Mouse (Mus musculus): ENCODE measurements around the gene Cd200r3. TPM values are rescaled to one million over a fixed set of nuclear protein-coding genes. Genes with fewer than 3 reads are reported as not detected.

Cd200r3 gene
- polyA plus RNA-seq, 1 experiment from 2014 or later, result 0.27 TPM

DNA sequence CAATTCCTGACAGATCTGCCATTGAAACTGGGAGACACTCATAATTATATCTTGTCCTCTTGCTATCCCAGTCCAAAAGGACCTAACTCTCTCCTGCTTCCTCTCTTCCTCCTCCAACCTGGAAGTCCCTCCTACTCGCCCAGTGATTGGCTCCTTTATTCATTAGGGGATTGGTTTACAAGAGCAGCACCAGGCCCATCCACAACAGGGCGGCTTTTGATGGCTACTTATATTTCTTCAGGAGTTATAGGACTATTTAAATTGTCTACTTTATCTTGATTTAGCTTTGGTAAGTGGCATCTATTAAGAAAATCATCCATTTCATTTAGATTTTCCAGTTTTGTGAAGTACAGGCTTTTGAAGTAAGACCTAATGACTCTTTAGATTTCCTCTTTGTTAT lies 30.6 kb downstream of the Cd200r3 start:
- no peak overlapping the region for H3K4me2 ChIP-seq
- no peak for ATAC-seq (ENCODE audit: extremely low read depth, insufficient number of reproducible peaks, low FRiP score, low TSS enrichment)
- 72% methylated on average over 2 of the region's 2 CpGs for WGBS
- H3K4me1 ChIP-seq, result no peaks in the 10 kb centered on the region
- no peak overlapping the region for H3K27ac ChIP-seq (replicated peaks)
- no peaks in the 10 kb centered on the region for H3K27me3 ChIP-seq (replicated peaks)
- H3K9me3 ChIP-seq, result 0 out of 2 replicates have a peak, but pooled peaks cover 3% of the 10 kb centered on the region
- no peak overlapping the region for H3K4me3 ChIP-seq
- no peak overlapping the region for H3K9ac ChIP-seq
- no peaks in the 10 kb centered on the region for H3K36me3 ChIP-seq

DNA sequence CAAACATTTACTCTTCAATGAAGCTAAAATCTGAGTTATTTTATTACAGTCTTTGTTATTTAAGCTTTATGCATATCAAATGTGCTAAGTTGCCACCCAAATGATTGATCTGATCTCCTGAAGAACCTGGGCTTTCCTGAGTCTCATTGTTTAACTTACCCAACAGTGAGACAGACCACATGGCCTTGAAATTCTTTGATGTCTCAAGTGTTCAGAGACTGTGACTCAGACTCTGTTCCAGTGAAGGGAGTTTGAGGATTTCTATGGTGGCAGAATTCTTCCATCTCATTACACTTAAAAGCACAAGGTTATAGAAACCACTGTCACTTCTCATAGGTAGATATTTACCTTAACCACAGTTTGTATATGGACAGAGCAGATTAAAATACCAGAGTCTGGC lies 32.6 kb downstream of the Cd200r3 start:
- Histone ChIP-seq H3K36me3 (no peaks in the 10 kb centered on the region), H3K9ac (no peak overlapping the region), H3K4me2 (no peak overlapping the region), H3K4me1 (no peaks in the 10 kb centered on the region), H3K4me3 (no peak overlapping the region), H3K9me3 (0 out of 2 replicates have a peak, but pooled peaks cover 3% of the 10 kb centered on the region), H3K27ac (replicated peaks) (no peak overlapping the region), H3K27me3 (replicated peaks) (no peaks in the 10 kb centered on the region)
- no peak for ATAC-seq (ENCODE audit: extremely low read depth, insufficient number of reproducible peaks, low FRiP score, low TSS enrichment)

GRCm38 (mm10) chr16:44976892-44977633 lies 33.6 kb downstream of the Cd200r3 start:
- Histone ChIP-seq H3K9me3 (0 out of 2 replicates have a peak, but pooled peaks cover 3% of the 10 kb centered on the region), H3K4me1 (no peaks in the 10 kb centered on the region), H3K4me3 (no peak overlapping the region), H3K4me2 (no peak overlapping the region), H3K36me3 (no peaks in the 10 kb centered on the region), H3K9ac (no peak overlapping the region), H3K27me3 (replicated peaks) (no peaks in the 10 kb centered on the region), H3K27ac (replicated peaks) (no peak overlapping the region)
- ATAC-seq (ENCODE audit: extremely low read depth, insufficient number of reproducible peaks, low FRiP score, low TSS enrichment), result no peak
- 65% methylated on average over 6 of the region's 6 CpGs for WGBS

DNA sequence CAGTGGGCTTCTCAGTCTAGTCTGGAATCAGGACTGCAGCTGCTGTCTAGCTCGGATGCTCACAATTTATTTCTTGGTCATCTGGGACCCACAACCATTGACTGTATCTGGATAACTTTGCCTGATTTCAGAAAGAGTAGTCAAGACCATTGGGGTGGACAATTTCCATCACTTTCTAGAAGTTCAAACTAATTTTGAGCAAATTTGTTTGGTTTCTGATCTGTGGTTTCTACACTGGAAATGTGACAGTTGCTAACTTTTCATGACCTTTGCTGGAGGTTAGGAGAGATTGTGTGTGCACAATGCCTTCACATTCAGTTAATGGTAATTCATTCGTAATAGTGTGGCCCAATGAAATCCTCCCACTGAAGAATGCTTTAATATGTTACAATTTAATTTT lies 34.7 kb downstream of the Cd200r3 start:
- Histone ChIP-seq H3K4me1 (no peaks in the 10 kb centered on the region), H3K4me3 (no peak overlapping the region), H3K27me3 (replicated peaks) (no peaks in the 10 kb centered on the region), H3K36me3 (no peaks in the 10 kb centered on the region), H3K9ac (no peak overlapping the region), H3K4me2 (no peak overlapping the region), H3K27ac (replicated peaks) (no peak overlapping the region), H3K9me3 (0 out of 2 replicates have a peak, but pooled peaks cover 3% of the 10 kb centered on the region)
- WGBS, result 76% methylated on average over 2 of the region's 2 CpGs
- no peak for ATAC-seq (ENCODE audit: extremely low read depth, insufficient number of reproducible peaks, low FRiP score, low TSS enrichment)

GRCm38 (mm10) chr16:44979355-44979896 lies 35.9 kb downstream of the Cd200r3 start:
- 65% methylated on average over 3 of the region's 3 CpGs for WGBS
- no peak overlapping the region for H3K9ac ChIP-seq
- ATAC-seq (ENCODE audit: extremely low read depth, insufficient number of reproducible peaks, low FRiP score, low TSS enrichment), result no peak
- no peak overlapping the region for H3K4me2 ChIP-seq
- no peak overlapping the region for H3K27ac ChIP-seq (replicated peaks)
- H3K36me3 ChIP-seq, result no peaks in the 10 kb centered on the region
- H3K9me3 ChIP-seq, result no peaks in the 10 kb centered on the region
- H3K4me1 ChIP-seq, result 0 out of 2 replicates have a peak, but pooled peaks cover 3% of the 10 kb centered on the region
- H3K27me3 ChIP-seq (replicated peaks), result no peaks in the 10 kb centered on the region
- H3K4me3 ChIP-seq, result no peak overlapping the region

GRCm38 (mm10) chr16:44982972-44983371 lies 39.5 kb downstream of the Cd200r3 start:
- H3K27ac ChIP-seq (replicated peaks), result no peak overlapping the region
- 64% methylated on average over 2 of the region's 2 CpGs for WGBS
- H3K4me1 ChIP-seq, result 0 out of 2 replicates have a peak, but pooled peaks cover 4% of the 10 kb centered on the region
- no peak for ATAC-seq (ENCODE audit: extremely low read depth, insufficient number of reproducible peaks, low FRiP score, low TSS enrichment)
- H3K9ac ChIP-seq, result no peak overlapping the region
- H3K4me3 ChIP-seq, result no peak overlapping the region
- H3K36me3 ChIP-seq, result no peaks in the 10 kb centered on the region
- no peaks in the 10 kb centered on the region for H3K9me3 ChIP-seq
- H3K27me3 ChIP-seq (replicated peaks), result no peaks in the 10 kb centered on the region
- no peak overlapping the region for H3K4me2 ChIP-seq

- no peaks in the 10 kb centered on the region for H3K27me3 ChIP-seq (replicated peaks)
- no peak for ATAC-seq (ENCODE audit: extremely low read depth, insufficient number of reproducible peaks, low FRiP score, low TSS enrichment)
- no peak overlapping the region for H3K4me3 ChIP-seq
- no peak overlapping the region for H3K9ac ChIP-seq
- 0 out of 2 replicates have a peak, but pooled peaks cover 4% of the 10 kb centered on the region for H3K4me1 ChIP-seq
- no peak overlapping the region for H3K4me2 ChIP-seq
- H3K36me3 ChIP-seq, result no peaks in the 10 kb centered on the region
- no peaks in the 10 kb centered on the region for H3K9me3 ChIP-seq
- H3K27ac ChIP-seq (replicated peaks), result no peak overlapping the region
- 61% methylated on average over 3 of the region's 3 CpGs for WGBS
These were observed 40.0 kb downstream of the Cd200r3 start for GRCm38 (mm10) chr16:44983379-44984060.

- 0 out of 2 replicates have a peak, but pooled peaks cover 4% of the 10 kb centered on the region for H3K4me1 ChIP-seq
- no peaks in the 10 kb centered on the region for H3K9me3 ChIP-seq
- H3K27ac ChIP-seq (replicated peaks), result no peak overlapping the region
- H3K4me2 ChIP-seq, result no peak overlapping the region
- H3K36me3 ChIP-seq, result no peaks in the 10 kb centered on the region
- ATAC-seq (ENCODE audit: extremely low read depth, insufficient number of reproducible peaks, low FRiP score, low TSS enrichment), result no peak
- H3K9ac ChIP-seq, result no peak overlapping the region
- no peaks in the 10 kb centered on the region for H3K27me3 ChIP-seq (replicated peaks)
- no peak overlapping the region for H3K4me3 ChIP-seq
These were observed 40.6 kb downstream of the Cd200r3 start for GRCm38 (mm10) chr16:44984111-44984510.

DNA sequence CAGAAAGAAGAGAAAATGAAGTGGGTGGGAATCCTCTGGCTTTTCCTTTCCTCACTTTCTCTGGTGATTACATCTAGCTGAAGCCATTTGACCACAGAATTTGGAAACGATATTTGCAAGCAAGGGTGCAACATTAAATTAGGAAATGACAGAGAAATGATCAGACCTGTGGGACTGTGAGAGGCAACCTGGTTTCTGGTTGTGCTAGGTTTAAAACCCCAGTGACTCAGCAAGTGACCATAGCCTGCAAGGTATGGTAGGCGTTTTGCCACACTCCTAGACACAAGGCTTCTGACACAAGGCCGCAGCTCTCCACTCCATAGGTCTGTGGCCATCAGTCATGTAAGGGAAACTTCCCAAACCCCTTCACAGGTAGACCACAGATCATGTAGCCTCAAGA lies 41.4 kb downstream of the Cd200r3 start:
- no peak overlapping the region for H3K27ac ChIP-seq (replicated peaks)
- no peak overlapping the region for H3K4me2 ChIP-seq
- no peaks in the 10 kb centered on the region for H3K9me3 ChIP-seq
- no peak for ATAC-seq (ENCODE audit: extremely low read depth, insufficient number of reproducible peaks, low FRiP score, low TSS enrichment)
- 72% methylated on average over 3 of the region's 3 CpGs for WGBS
- H3K4me3 ChIP-seq, result no peak overlapping the region
- H3K36me3 ChIP-seq, result no peaks in the 10 kb centered on the region
- 0 out of 2 replicates have a peak, but pooled peaks cover 4% of the 10 kb centered on the region for H3K4me1 ChIP-seq
- no peak overlapping the region for H3K9ac ChIP-seq
- no peaks in the 10 kb centered on the region for H3K27me3 ChIP-seq (replicated peaks)

DNA sequence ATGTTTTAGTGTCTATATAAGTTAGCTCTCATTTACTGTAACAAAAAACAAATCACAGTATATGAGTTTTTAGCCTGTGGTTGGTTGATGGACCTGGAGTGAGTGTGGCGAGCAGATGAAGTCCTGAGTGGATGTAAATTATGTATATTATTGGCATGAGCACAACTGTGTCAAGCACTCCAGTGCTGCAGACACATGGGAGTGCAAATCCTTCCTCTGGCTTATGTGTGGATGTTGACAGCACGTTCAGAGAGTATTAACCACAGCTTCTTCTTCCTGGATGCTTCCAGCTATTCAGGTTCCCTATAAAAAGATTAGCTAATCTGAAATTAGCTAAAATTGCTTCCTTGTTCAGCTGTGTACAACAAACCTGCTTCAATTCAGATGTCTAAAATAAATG lies 42.6 kb downstream of the Cd200r3 start:
- H3K36me3 ChIP-seq, result no peaks in the 10 kb centered on the region
- no peak for ATAC-seq (ENCODE audit: extremely low read depth, insufficient number of reproducible peaks, low FRiP score, low TSS enrichment)
- no peaks in the 10 kb centered on the region for H3K27me3 ChIP-seq (replicated peaks)
- H3K9me3 ChIP-seq, result no peaks in the 10 kb centered on the region
- H3K4me1 ChIP-seq, result 0 out of 2 replicates have a peak, but pooled peaks cover 4% of the 10 kb centered on the region
- H3K4me3 ChIP-seq, result no peak overlapping the region
- 63% methylated on average over 2 of the region's 2 CpGs for WGBS
- no peak overlapping the region for H3K4me2 ChIP-seq
- no peak overlapping the region for H3K9ac ChIP-seq
- no peak overlapping the region for H3K27ac ChIP-seq (replicated peaks)

- WGBS, result 77% methylated on average over 4 of the region's 4 CpGs
- H3K4me1 ChIP-seq, result 0 out of 2 replicates have a peak, but pooled peaks cover 4% of the 10 kb centered on the region
- no peak overlapping the region for H3K27ac ChIP-seq (replicated peaks)
- no peaks in the 10 kb centered on the region for H3K36me3 ChIP-seq
- no peak overlapping the region for H3K9ac ChIP-seq
- no peak overlapping the region for H3K4me2 ChIP-seq
- H3K4me3 ChIP-seq, result no peak overlapping the region
- H3K9me3 ChIP-seq, result no peaks in the 10 kb centered on the region
- no peak for ATAC-seq (ENCODE audit: extremely low read depth, insufficient number of reproducible peaks, low FRiP score, low TSS enrichment)
- H3K27me3 ChIP-seq (replicated peaks), result no peaks in the 10 kb centered on the region
These were observed 45.3 kb downstream of the Cd200r3 start for GRCm38 (mm10) chr16:44988667-44989357.
